Mouse (Mus musculus): Measurements from ENCODE around the gene Cemip.
"Not testable (repeated sequence)": the region's sequence is repeated elsewhere in the genome, so short reads cannot be mapped to it uniquely, and the experiment has no call there.

The Cemip gene

GRCm38 (mm10) chr7:83891433-83892332 is 194.6 kb downstream of the Cemip start:
- peak; percentile 100 for DNase-seq (ENCODE audit: low spot score)

- DNase-seq (ENCODE audit: low spot score) = not testable (repeated sequence)
These were observed 196.4 kb downstream of the Cemip start for GRCm38 (mm10) chr7:83889946-83890345.

- no peak for DNase-seq (ENCODE audit: low spot score)
These were observed 196.9 kb downstream of the Cemip start for GRCm38 (mm10) chr7:83889383-83889782.

- peak; percentile 67 for DNase-seq (ENCODE audit: low spot score)
These were observed 199.8 kb downstream of the Cemip start for GRCm38 (mm10) chr7:83886366-83887129.

DNA sequence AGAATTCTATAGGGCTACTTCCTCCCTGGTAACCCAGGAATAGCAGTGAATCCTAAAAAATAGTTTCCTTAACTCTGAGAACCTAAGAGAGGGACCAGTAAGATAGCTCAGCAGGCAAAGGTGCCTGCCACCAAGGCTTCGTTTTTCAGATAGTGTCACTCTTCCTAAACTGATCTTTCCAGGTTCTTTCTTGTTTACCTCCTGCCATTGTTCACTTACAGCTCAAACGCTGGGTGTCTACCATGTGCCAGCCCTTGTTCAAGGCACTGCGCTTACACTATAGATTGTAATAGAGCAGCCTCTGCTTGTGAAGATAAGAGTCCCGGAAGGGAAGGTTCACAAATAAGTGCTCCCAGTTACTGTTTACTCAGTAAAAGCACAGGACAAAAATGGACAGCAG is 200.5 kb downstream of the Cemip start:
- peak; percentile 78 for DNase-seq (ENCODE audit: low spot score)

DNA sequence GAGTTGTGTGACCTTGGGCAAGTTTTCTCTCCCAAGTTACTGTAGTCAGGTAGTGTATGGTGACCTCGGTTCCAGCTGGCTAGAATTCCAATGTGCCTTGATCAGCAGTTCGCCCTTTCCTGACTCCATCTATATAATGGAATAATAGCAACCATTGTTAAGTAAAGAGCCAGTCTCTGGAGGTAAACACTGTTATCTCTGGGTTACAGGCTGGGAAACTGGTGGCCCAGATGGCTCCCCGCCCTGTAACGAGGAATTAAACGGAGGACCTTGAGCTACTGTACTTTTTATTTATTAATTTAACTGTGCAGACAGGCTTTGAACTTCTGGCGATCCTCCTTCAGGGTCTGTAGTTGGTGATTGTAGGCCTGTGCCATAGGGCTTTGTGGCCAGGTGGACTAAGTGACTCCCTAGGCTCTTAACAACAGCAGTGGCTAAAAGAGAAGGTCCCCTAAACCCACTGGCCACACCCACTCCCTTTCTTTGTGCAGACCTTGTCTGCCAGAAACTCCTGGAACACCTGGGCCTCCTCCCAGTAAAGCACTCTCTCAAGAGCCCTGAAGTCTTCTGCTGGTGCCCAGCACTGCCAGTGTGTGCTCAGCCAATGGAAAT is 201.3 kb downstream of the Cemip start:
- peak; percentile 79 for DNase-seq (ENCODE audit: low spot score)

DNA sequence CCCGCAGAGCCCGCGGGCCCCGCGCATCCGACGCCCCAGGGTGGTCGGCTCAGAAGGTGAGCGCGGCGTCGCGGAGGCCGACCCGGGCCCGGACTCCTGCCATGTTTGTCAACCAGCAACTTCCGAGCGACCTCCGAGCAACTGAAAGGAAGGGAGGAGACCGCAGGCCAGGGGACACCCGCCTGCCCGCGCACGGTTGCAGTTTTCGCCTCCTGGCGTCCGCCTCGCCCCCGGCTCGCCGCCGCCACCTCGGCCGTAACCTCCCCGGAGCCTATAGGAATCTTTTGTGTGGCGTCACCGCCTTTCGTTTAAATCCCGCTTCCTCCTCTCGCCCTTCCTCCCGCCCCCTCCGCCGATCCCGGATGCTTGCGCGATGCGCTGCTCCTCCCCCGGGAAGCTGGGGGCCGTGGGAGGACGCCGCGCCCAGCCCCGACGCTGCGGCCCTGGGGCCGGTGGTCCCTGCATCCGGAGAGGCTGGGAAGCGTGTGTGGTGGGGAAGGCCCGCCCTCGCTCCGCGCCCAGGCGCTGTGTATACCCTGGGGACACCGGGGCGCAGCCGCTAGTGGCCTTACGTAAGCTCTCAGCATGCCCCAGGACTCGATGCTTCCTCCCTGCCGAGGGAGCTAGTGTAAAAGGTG is 202.2 kb downstream of the Cemip start, which contains the start of the genes Tlnrd1 and Mesd:
TSS of gene Tlnrd1 (minus strand) at position 285 of the 638 bp plus-strand sequence.
TSS of gene Mesd (plus strand) at position 446 of the 638 bp plus-strand sequence.
- DNase-seq (ENCODE audit: low spot score) = peak; percentile 83

- peak; percentile 70 for DNase-seq (ENCODE audit: low spot score)
These were observed 202.9 kb downstream of the Cemip start for GRCm38 (mm10) chr7:83883276-83884020.
